Mouse (Mus musculus) cerebellum, adult 2 months (tissue): ENCODE results near the gene Dctd.

ENCODE experiments used
- CTCF ChIP-seq: fragments of 200-500 bp; IDR thresholded peaks from 2 replicates; pipeline ENCODE4 v1.5.1; 2011; ENCODE audit warnings: low read depth, mild to moderate bottlenecking, control low read depth, low read length, moderate library complexity, borderline replicate concordance; ENCODE audit not compliant: insufficient read depth
- POLR2A ChIP-seq: fragments of 200-500 bp; IDR thresholded peaks from 2 replicates; pipeline ENCODE4 v1.6.1; 2011; ENCODE audit warnings: low read length, control low read depth, borderline replicate concordance; ENCODE audit not compliant: insufficient read depth

DNA sequence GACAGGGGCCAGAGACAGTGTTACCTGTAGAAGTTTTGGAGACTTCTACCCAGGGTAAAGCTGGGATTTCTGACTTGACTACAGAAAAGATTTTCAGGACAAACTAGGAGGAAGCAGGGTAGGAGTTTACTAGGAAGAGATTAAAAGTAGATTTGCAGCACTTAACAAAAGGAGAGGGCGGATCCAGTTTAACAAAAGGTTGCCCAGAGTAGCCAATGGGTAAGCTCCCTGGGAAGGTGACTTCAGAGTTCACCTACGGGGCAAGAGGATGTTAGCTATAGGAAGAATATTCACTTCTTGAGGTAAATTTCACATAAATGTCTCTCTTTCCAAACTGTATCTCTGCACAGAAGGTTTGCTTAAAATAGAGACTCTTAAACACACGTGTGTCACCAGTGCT lies 103.7 kb downstream of the Dctd start:
- TF ChIP-seq CTCF (no peak), POLR2A (no peak)
